Mouse (Mus musculus): Measurements from ENCODE around the gene Gm21317.
"Not testable (repeated sequence)": the region's sequence is repeated elsewhere in the genome, so short reads cannot be mapped to it uniquely, and the experiment has no call there.

Gm21317 gene

GRCm38 (mm10) chrY:82224927-82225326, at the start of gene Gm21317:
Gene Gm21317 (plus strand): TSS chrY:82225227.
- DNase-seq: not testable (repeated sequence)
